Mouse (Mus musculus): ENCODE measurements around the gene Mettl8.

Mettl8 gene

DNA sequence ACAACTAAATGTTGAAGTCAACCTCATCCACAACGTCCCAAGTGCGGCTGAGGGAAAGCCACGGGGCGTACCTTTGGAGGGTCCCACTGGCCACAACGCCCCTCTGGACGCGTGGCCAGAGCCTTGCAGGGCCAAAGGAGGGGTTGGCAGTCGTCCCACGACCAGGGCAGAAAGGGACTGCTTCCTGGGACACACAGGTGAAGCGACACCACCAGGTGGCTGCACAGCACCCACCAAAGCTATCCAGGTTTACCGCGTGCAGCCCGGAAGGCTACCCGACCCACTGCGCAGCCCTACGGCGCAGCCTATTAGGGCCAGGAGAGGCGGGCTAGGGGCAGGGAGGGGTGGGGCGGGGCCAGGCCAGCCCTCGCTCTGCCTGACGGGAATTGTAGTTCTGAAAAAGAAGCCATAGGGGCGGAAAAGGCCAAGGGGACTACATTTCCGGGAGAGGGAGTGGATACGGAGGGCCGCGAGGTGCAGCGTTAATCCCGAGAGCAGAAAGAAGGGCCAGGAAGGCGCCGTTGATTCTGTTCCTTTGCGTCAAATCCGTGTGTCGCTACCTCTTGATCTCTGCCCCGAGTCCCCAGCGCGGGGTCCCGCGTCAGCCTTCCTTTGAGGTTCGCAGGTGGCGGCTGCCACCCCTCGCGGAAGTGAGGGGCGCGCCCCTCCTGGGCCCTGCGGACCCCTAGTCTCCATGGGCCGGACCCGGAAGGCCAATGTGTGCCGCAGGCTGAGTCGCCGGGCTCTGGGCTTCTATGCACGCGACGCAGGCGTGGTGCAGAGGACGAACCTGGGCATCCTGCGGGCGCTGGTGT lies at the start of gene Mettl8, which contains the start of gene Dcaf17:
TSS of gene Mettl8 (minus strand) at position 284 of the 815 bp plus-strand sequence.
TSS of gene Dcaf17 (plus strand) at position 29 of the 815 bp plus-strand sequence.
- in situ Hi-C loops (cut with MboI): no loop called here

DNA sequence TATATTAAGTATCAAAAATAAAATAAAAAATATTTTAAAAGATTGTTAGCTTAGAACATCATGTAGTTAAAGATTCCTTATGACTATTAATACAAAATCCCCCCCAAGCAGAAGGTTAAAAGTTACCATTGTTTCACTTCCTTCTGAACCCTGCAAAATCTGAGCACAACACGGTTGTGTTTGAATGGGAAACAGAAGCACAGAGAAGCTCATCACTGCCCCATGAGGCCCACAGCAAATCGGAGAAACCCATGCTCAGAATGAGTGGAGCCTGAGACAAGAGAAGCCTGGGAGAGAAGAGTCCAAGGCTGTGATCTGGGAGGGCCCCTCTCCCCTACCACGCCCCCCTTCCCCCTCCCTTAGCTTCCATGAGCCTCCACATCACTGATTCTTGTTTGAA lies 49.3 kb upstream of the Mettl8 start:
- in situ Hi-C loops (cut with MboI): no loop called here

DNA sequence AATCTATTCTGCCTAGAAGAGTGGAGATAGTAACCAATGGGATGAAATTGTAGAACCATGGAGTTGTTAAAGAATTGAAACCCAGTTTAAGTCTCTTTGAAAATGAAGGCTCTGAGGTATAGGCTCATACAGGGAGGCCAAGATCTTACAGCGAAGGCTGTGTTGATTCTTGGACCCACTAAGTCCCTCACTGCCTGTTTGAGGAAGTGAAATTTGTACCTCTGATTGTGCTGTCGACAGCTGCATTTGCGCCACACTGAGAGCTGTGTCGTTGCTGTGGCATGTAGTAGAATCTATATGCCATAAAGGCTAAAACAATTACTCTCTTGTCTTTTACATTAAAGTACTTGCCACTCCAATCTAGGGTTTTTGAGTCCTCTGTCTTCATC lies 47.9 kb upstream of the Mettl8 start:
- in situ Hi-C loops (cut with MboI): no loop called here

DNA sequence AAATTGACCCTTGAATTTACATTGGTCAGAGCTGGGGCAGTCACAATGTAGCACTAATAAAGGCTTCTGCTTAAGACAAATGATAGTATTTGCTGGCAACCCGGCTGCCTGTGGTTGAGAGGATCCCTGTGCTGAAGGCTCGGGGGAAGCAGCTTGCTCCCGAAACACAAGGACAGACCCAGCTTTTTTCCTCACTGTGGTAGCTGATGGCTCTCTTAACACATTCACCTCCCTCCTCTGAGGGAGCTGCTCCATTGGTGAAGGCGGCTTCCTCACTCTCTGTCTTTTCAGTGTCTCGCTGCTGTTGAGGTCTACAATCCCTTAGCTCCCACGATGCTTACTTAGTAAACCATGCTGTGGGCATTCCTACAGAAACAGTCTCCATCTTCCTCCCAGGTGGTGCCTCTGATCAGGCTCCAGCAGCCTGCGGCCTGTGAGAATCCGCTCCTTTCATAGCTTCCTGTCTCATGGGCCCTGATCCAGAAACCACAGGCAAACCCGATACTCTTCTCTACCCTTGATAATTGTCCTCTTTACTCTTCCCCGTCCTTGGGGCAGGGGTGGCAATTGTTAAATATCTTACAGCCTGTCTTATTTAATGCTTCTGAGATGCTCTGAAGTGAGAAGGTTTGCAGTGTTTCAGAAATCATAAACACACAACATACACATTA lies 47.4 kb upstream of the Mettl8 start:
- in situ Hi-C loops (cut with MboI): no loop called here

DNA sequence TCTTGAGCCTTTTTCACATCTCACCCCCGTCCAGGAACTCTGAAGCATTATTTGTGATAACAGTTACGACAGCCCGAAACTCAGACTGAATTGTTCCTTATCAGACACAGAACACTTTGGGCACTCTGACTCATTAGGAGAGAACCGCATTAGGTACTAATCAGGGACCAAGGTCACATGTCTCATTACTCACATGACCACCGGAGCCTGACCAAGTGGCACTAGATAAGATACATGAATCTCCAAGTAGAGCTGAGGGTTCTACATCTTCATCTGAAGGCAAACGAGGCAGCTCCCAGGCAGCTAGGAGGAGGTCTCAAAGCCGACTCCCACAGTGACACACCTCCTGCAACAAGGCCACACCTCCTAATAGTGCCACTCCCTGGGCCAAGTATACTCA lies 40.8 kb upstream of the Mettl8 start:
- in situ Hi-C loops (cut with MboI): no loop called here

DNA sequence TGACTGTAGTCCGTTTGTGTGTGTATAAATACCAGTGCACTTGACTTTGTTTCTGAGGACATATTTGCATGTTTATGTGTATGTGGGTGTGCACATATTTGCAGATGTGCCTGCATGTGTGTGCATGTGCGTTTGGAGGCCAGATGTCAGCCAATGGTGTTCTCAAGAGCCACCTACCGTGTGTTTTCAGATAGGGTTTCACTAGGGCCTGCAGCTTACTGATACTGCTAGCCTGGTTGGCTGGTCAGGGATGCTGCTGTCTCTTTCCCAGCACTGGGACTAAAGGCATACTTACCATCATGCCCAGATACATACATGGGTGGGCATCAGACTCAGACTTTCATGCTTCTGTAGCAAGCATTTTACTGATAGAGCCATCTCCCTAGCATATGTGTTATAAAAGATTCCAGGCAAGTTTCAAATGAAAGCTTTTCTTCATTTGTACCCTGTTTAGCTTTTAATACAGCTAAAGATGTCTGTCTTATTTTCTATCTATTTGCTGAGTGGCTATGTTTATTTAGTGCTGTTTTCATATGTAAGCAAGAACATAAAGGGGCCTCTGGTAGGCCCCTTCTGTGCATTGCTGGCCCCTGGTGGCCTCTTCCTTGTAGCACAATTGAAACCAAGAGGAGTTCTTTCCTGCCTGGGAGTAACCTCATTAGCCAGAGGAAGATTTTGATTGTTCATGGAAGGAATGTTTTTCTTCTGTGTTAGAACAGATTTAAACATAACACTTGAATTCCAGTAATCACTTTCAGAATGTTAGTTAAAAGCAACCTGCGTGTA lies 35.5 kb upstream of the Mettl8 start:
- in situ Hi-C loops (cut with MboI): no loop called here

DNA sequence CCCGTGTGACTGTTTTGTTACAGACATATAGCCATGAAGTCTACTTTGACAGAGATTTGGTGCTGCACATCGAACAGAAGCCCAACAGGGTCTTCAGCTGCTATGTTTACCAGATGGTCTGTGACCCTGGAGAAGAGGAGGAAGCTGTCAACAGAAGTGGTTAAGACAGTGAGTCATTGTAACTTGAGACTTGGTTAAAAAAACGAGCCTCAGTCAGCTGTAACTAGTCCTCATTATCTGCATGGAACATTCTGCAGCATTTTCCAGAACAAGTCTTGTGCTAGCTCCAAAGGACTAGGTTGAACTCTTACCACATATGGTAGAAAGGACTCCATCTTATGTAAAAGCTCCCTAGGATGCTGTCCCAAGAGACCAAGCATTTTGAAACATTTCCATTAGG lies 34.4 kb upstream of the Mettl8 start:
- in situ Hi-C loops (cut with MboI): no loop called here

DNA sequence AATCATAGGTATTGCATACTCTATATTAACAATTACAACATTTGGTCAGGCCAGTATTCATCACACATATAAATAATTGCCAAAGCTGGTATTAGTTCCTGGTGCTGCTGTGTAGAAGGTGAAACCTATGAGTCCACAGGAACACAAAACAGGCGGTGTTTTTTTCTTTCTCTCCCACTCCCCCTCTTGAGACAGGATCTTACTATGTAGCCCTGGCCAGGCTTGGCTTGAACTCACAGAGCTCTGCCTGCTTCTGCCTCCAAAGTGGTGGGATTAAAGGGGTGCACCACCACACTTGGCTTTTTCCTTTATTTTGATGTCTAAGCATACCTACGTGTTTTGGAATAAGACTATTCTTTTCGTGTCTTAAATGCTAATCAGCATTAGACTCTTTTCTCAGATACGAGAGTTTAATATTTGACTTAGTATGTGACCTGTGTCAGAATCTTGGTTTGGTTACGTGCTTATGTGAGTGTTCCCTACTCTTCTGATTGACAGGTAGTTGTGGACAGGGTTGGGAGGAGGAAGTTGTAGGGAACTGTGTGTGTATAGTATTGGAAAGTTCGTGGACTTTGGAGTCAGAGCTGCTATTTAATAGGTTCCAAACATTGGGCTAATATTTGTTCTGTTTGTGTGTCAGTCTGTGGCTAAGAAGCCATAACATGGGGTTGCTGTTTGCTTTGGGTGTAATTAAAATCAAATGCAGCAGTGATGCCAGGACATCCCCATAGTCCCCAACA lies 28.2 kb upstream of the Mettl8 start:
- in situ Hi-C loops (cut with MboI): no loop called here

DNA sequence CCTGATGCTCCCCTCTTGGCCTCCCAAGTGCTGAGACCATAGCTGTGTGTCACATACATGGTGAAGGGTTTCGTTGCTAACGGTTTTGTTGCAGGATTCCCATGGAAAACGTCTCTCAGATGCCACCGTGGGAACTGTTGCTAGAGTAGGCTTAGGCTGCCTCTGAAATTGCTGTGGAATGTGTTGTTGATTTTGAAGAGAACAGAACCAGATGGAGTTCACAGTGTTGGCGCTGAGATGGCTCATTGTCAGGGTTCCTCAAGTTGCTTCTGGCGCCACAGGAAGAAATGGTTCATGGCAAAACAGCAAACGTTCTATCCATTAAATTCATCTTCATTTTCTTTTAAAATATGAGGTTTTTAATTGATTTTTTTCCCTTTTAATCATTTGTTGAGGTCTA lies 27.0 kb upstream of the Mettl8 start:
- in situ Hi-C loops (cut with MboI): no loop called here

DNA sequence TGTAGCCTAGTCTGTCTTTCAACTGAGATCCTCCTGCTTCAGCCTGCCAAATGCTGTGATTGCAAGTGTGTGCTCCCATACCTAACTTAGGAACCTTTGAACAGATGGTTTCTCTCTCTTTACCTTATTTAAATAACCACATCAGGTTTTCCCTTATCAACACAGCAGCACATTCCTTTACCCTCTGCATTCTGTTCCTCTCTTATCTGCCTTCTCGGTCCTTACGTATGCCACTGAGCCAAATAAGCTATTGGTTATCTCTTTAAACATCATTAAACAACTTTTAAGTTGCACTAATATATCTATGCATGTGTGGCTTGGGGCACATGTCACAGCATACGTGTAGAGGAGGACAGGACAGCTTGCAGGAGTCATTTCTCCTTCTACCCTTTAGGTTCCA lies 18.4 kb upstream of the Mettl8 start:
- in situ Hi-C loops (cut with MboI): no loop called here

DNA sequence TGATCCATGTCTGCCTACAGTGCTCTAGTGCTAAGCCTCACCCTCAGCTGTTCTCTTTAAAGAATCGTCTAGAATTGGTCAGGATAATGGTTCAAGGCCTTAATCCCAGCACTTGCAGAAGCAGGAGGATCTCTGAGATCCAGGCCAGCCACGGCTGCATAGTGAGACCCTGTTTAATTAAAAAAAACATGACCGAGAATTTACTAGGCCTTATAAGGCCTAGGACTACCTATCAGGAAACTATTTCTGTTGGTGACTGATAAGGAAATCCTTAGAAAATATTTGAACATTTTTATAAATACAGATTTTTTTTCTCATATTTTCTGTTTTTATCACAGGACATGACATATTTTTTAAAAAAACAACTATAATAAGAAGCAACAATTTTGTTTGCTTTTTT lies 17.9 kb upstream of the Mettl8 start:
- in situ Hi-C loops (cut with MboI): no loop called here

DNA sequence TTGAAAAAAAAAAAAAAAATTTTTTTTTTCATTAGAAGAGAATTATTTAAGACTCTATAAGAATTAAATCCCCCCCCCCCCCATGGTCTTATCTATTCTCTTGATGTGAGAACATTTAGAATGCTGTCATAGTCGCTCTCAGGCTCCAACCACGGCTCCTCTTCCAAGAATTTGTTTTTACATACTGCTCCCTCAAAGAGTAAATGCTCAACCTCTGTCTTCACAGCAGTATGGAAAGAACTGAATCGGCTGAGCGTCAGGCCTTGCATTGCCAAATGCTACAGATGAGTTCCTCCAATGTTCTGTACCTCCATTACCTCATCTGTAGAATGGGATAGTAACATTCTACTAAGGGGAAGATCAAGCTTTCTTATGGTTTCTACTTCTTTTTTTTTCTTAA lies 16.2 kb upstream of the Mettl8 start:
- in situ Hi-C loops (cut with MboI): no loop called here

DNA sequence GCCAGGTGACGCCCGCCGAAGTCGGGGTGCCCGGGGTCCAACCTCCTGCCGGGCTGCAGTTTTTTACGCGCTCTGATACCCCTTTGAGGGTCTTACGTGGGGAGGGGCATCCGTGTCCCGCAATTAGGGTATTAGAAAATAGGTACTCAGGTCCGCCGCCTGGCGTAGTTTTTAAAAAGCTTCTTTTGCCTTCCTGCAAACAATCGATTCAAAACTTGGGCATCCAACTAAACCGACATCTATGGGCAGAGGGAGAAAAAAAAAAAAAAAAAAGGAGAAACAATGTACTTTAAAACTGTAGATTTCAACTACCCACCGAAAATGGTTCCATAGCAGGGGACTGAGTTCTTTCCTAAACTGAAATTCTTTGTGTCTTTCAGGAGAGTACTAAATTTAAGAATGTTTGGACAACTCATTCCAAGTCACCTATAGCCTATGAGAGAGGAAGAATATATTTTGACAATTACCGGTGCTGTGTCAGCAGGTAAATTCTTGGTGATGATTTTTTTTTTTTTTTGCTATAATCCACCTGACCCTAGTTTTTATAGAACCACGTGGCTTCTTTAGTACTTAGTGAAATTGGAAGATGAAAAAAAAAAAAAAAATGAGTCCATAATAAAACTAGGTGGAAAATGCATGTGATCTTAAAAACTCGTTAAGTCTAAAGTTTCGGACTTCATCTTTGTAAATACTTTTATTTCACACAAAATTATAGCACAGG lies 892 bp upstream of the Mettl8 start:
- in situ Hi-C loops (cut with MboI): no loop called here

DNA sequence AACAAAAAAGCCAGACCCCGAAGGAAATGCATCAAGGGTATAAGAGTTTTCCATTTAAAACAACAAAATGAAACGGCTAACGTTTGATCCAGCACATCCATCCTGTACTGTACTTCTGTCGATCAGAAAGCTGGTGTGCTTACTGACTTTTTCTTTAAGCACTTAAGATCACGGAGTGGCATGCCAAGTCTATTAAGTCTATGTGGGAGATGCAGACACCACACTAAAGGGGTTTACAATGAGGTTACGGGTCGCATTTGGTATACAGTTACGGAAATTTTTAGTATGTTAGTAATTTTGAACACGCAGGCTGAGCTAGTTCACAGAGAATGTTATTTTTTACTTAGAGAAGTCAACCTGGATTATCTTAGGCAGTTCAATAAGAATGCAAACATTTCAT lies 667 bp downstream of the Mettl8 start:
- in situ Hi-C loops (cut with MboI): no loop called here

DNA sequence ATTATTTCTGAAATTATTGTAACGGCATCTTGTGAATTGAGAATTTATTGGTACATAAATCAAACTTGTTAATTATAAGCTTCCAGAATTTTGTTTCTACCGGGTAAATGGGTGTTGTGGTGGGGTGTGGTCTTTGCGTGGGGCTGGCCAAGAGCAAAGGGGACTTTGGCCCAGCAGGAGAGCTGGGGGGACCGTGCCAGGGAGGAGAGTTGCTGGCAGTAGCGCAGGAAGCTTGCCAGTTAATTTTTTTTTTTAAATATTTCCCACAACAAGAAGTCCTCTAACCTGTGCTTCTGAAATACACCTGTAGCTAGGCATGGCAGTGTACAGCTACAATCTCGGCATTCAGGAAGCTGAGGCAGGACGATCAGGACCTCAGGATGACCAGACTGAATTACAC lies 4.9 kb downstream of the Mettl8 start:
- in situ Hi-C loops (cut with MboI): no loop called here

DNA sequence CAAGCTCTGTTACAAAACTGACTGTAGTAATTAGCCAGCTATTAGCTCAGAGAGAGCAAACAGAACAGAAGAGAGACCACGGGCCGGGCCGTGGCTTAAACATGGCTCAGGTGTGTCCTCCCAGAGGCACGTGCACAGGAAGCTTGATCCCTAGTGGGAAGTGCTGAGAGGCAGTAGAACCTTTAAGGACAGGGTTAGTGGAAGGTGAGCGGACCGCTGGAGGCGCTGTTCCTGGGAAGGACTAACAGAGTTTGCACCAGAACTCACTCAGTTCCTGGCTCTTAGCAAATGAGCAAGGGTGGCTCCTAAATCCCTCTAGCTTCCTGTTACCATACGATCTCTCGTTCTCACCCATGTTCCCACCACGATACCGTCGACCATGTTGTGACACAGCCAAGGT lies 6.5 kb downstream of the Mettl8 start:
- in situ Hi-C loops (cut with MboI): no loop called here

DNA sequence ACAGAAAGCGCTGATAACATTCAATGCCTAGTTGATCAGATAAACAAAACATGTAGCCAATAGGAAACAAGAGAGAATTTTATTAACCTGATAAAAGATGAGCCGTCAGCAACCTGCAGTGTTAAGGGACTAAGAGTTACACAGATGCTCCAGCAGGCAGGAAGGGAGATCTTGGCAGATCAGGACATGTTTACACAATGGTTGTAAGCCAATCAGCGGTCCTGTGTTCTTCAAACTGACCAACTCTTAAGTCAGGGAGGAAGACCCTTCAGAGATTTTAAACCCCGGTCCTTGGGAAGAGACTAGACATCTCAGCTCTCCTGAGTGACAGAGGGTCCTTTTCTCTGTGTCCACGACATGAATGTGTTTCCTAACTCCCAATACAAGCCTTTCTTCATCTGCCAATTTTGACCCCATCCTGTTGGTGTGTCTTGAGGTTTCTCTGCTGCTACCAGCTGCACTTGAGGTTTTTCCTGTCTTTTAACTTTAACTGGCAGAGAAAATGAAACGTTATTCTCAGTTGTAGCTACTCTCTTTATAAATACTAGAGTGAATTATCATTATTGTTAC lies 8.5 kb downstream of the Mettl8 start:
- in situ Hi-C loops (cut with MboI): no loop called here

DNA sequence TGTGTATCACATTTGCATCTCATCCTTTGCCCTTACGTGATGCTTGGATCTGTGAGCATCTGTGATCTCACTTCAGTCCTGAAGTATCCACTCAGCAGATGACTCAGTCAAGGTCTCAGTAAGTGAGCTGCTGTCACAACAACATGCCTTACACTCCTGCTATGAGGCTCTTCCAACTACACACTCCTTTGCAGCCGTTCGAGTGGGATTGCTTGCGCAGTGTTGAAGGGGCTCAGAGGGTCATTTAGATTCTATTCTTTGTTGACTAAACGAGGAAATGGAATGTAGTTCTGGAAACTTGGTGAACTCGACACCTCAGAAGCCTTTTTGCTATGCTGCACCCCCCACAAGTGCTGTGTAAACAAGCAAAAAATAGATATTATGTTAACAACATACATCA lies 9.2 kb downstream of the Mettl8 start:
- in situ Hi-C loops (cut with MboI): no loop called here

DNA sequence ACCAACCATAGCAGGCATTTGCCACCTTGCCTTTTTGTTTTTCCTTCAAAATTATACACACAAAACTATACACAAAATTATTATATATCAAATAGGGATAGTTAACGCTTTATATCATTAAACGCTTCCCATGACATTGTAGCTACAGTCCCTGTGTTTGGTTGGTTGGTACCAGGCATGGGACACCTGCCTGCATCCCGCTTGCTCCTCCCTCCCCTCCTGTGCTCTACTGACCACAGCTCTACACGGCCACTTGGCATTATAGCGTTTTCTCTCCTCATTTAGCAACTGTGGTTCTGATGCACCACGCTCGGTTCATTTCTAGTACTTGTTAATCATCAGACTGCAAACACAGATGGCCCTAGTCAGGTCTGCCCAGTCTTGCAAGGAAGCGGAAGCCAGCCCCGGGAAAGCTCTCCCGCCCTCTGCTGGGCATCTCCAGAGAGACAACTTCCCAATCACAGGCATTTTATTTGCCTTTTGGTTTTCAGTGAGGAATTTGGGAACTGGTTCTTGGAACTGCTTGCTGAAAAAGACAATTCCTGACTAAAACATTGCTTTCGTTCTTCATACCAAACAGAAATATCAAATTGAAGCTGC lies 15.8 kb downstream of the Mettl8 start:
- in situ Hi-C loops (cut with MboI): no loop called here

DNA sequence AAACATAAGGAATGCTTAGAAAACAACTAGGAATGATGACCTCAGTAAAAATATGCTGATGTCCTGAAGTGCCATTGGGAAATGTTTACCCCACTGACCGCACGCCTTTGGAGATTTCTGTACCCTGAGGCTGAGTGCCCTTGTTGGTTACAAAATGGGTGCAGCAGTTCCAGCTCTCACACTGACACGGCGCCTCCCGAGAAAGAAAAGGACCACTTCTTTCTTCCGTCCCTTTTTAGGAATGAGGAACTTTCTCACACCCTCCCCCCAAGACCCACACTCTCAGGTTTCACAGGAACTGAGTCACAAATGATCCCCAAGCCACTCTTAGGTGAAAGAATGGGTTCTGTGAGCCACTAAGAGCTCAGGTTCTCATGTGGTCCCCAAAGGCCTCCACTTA lies 17.9 kb downstream of the Mettl8 start:
- in situ Hi-C loops (cut with MboI): no loop called here

DNA sequence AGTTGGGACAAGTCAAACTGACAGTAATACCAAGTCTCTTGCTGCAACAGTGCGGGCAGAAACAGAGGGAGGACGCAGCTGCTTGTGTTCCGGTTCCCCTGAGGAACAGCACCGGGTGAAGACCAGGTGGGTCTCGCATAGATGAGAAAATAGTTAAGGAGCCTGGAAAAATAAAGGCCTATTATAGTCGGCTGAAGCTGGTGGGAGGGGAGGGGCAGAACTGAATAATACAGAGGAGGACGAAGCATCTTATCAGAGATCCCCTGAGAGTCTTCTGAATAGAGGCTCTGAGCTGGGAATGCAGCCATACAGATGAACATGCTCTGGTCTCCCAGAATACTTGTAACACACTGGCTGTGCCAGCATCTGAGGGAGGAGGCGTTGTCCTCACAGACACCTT lies 21.4 kb downstream of the Mettl8 start:
- in situ Hi-C loops (cut with MboI): loop anchor here (5.0 kb wide), 1 partner anchor 72 kb away; no protein-coding TSS in a partner anchor
